Mouse (Mus musculus): ENCODE measurements around the gene Coro2b.
A peak's percentile ranks its signal among the peaks of the same experiment; 100 is the strongest.

Coro2b gene

GRCm38 (mm10) chr9:62515138-62515537 lies 21.7 kb downstream of the Coro2b start:
- no peak for DNase-seq (ENCODE audit: low spot score in 2 of 2)

DNA sequence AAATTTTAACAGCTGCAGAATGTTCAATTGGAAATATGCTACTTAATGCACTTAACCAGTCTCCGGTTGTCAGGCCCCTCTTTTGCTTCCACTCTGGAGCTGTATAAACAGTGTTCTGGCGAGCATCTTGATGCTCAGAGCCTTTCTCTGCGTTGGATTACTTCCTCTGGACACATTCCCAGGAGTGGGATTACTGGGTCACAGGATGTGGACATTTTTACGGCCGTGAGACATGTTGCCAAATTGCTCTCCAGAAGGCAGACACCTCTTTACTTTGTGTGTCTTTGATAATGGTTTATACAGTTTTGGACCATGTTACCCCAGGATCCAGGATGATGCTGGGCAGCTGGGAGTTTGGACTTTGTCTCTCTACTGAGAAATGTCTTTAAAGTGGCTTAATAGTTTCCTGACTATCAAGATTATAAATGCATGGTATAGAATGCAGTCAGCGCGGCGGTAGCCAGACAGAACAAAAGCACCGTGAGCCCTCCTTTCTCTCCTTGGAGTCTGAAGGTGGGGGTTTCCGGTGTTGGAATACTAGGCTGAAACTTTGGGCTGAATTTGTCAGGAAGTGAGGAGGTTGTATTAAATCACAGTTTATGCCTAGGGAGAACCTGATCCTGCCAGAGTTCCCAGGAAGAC lies 23.2 kb downstream of the Coro2b start:
- DNase-seq (ENCODE audit: low spot score in 2 of 2) = no peak

DNA sequence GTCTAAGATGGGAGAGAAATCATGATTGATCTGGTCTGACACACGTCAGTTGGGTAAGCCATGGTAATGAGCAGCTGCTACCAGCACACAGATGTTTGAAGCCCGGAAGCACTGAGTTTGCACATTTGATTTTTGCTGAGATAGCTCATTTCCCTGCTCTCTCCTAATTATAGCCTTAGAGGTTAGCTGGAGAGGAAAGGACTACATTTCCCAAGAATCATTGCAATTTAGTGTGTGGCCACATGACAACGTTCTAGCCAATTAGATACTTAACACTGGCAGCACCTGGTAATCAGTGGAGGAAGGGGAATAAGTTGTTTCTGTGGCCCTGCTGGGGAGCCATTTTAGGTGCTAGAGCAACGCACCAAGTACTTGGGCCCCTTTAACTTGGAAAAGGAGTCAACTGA lies 26.3 kb downstream of the Coro2b start:
- no peak for DNase-seq (ENCODE audit: low spot score in 2 of 2)

- DNase-seq (ENCODE audit: low spot score in 2 of 2) = no peak
Observed at GRCm38 (mm10) chr9:62509617-62510016, 27.2 kb downstream of the Coro2b start.

GRCm38 (mm10) chr9:62508740-62509524 lies 27.9 kb downstream of the Coro2b start:
- DNase-seq (ENCODE audit: low spot score in 2 of 2) = no peak

GRCm38 (mm10) chr9:62506467-62507067 lies 30.3 kb downstream of the Coro2b start:
- no peak for DNase-seq (ENCODE audit: low spot score in 2 of 2)

DNA sequence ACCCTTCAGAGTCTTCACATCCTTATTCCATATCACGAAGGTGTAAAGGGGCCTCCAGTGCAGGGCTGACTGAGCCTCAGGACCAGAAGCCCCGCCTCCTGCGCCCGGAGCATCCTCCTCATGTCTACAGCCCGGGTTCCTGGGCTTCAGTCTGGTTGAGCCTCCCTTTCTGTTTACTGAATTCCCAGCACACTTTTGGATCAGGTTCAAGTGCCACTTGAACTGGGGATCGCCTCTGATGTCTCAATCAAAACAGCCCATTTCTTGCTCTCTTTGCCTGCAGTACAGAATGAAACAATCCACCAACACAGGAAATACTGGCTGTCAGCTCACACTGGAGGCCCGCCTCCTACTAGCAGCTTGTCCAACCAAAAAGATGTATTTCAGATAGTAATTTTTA lies 32.7 kb downstream of the Coro2b start:
- no peak for DNase-seq (ENCODE audit: low spot score in 2 of 2)

GRCm38 (mm10) chr9:62502361-62502760 lies 34.5 kb downstream of the Coro2b start:
- DNase-seq (ENCODE audit: low spot score in 2 of 2) = no peak

GRCm38 (mm10) chr9:62501566-62501965 lies 35.3 kb downstream of the Coro2b start:
- no peak for DNase-seq (ENCODE audit: low spot score in 2 of 2)

- DNase-seq (ENCODE audit: low spot score in 2 of 2) = no peak
Observed at GRCm38 (mm10) chr9:62500007-62500406, 36.8 kb downstream of the Coro2b start.

DNA sequence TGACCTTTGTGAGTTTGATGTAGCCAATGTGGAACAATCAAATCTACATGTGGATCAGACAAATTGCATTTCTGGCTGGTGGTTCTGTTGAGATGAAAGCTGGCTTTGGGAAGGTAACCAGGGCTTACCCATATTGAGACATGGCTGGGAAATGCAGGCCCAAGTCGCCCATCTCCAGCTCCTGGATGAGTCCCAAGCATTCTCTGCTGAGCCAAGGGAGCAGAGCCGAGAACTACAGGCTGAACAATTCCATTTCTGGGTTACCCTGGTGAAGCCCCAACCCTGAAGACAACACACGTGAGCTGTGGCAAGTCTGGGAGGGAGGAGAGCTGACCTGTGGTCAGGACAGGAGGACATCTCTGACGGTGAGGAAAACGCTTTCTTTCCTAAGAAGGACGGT lies 37.9 kb downstream of the Coro2b start:
- no peak for DNase-seq (ENCODE audit: low spot score in 2 of 2)

DNA sequence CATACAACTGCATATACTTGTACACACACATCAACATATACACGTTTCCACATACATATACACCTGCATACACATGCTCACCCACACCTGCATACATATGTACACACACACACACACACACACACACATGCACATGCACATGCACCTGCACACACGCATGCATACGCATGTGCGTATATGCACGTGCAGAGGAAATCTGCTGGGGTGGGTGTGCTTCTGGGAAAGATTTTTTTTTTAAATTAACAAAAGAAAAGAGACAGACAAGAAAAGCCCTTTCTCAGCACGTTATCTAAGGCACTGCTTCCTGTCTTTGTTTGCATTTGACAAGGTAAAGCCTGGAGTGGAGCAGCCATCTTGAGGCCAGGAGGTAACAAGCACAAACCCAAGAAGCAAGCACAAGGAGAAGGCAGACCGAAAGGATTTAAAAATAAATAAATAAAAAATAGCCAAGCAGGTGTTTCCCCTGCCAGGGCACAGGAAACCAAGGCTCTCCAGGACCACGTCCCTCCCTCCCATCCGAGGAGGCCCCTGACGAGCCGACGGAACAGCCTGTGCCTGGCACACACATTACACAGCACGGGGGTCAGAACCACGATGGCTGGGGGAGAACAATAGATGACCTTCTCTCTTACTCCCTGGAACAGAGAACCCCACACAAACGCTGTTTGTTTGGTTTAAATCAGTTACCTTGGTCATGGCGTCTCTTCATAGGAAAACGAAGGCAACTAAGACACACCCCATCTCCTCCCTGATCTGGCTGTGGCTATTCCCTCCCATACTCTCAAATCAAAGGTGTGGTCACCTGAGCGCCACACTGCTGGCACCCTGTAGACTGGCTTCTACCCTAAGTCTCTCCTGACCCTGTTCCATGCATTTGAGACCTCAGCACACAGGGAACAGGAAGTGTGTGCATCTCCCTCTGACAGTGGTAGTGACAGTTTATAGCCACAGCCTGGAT lies 39.4 kb downstream of the Coro2b start:
- DNase-seq (ENCODE audit: low spot score in 2 of 2) = no peak

- DNase-seq (ENCODE audit: low spot score in 2 of 2) = no peak
Observed at GRCm38 (mm10) chr9:62492306-62492990, 44.4 kb downstream of the Coro2b start.

DNA sequence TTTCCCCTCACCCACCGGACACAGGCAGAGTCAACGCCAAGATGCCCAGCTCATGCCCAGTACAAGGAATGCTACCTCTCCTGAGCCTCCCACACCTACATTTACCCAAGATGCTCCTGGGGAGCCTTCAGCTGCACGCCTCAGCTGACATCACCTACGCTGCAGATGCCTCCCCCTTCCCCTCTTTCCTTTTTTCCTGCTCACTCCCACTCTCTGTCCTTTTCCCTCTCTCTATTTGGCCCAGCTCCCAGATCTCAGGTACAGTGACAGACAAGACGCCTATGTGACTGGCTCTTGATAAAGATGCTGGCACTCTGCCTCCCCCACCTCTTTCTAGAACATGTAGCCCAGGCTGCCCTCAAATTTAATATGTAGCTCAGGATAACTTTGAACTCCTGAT lies 45.2 kb downstream of the Coro2b start:
- DNase-seq (ENCODE audit: low spot score in 2 of 2) = no peak

GRCm38 (mm10) chr9:62491104-62491503 lies 45.7 kb downstream of the Coro2b start:
- no peak for DNase-seq (ENCODE audit: low spot score in 2 of 2)

- no peak for DNase-seq (ENCODE audit: low spot score in 2 of 2)
Observed at GRCm38 (mm10) chr9:62484107-62484506, 52.7 kb downstream of the Coro2b start.

DNA sequence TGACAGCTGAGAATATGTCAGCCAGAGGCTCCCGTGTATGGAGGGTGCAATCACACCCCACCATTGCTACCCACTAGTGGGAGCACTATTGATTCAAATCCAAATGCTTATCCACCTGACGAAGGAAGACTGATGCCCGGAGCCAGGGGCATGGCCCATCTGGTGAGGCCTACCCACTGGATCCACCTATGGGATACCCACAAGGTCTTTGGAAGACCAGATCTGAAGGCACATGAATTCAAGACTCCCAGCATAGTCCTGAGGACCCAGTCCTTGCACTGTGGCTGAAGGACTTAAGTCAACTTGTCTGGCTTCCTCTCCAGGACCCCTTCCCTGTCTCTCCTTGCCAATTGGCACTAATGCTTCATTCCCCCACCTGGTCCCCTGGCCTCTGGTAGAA lies 54.1 kb downstream of the Coro2b start:
- no peak for DNase-seq (ENCODE audit: low spot score in 2 of 2)

GRCm38 (mm10) chr9:62480898-62481642 lies 55.8 kb downstream of the Coro2b start:
- no peak for DNase-seq (ENCODE audit: low spot score in 2 of 2)

DNA sequence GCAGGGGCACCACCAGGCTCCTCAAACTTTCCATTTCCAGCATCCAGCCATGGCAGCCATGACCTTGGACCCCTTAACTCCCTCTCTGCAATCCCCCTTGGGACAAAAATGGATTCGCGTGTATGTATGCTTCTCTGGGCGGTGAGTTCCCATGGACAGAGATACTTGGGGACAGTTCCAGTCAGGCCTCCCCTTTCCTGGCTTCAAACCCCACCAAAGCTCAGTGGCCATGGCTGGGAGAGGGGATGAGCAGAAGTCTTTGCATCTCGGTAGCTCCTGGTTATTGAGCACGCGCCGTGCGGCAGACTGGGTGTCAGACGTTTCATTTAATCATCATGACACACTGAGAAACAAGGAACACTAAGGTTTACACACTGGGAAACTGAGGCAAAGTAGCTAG lies 56.7 kb downstream of the Coro2b start:
- DNase-seq (ENCODE audit: low spot score in 2 of 2) = no peak

GRCm38 (mm10) chr9:62476782-62477487 lies 59.9 kb downstream of the Coro2b start:
- DNase-seq (ENCODE audit: low spot score in 2 of 2) = peak; percentile 54 to 91
